Mouse (Mus musculus): ENCODE measurements around the gene B4galnt1. TPM values are rescaled to one million over a fixed set of nuclear protein-coding genes. Genes with fewer than 3 reads are reported as not detected.

B4galnt1 gene
- total RNA-seq, 4 experiments from 2014 or later, result 8.8 to 13.4 (median 11.1) TPM

GRCm38 (mm10) chr10:127211414-127211854, 46.4 kb downstream of the B4galnt1 start, which contains the start of gene Pip4k2c:
TSS of gene Pip4k2c (minus strand) at chr10:127211585.
- DNase-seq, result peak; percentile 89

- no peak for DNase-seq
These were observed 48.2 kb downstream of the B4galnt1 start for GRCm38 (mm10) chr10:127213272-127213671.

- DNase-seq, result no peak
These were observed 48.8 kb downstream of the B4galnt1 start for GRCm38 (mm10) chr10:127213704-127214421.

GRCm38 (mm10) chr10:127214422-127214803, 49.4 kb downstream of the B4galnt1 start:
- DNase-seq, result no peak

- DNase-seq, result no peak
These were observed 51.4 kb downstream of the B4galnt1 start for GRCm38 (mm10) chr10:127216456-127216855.

- no peak for DNase-seq
These were observed 52.2 kb downstream of the B4galnt1 start for GRCm38 (mm10) chr10:127217177-127217576.

- DNase-seq, result no peak
These were observed 53.3 kb downstream of the B4galnt1 start for GRCm38 (mm10) chr10:127218339-127218738.

Other genes with a start within 250 kb of the B4galnt1 start
- gene Ctdsp2, start 186.5 kb upstream of the B4galnt1 start, total RNA-seq (2022), result 100 to 1,000 TPM; 140 to 170 (median 157) TPM
- 1 to 10 TPM; 1.6 to 2.4 (median 2.0) TPM for gene Avil, start 164.5 kb upstream of the B4galnt1 start, total RNA-seq (2022)
- 10 to 100 TPM; 67.1 to 71.5 (median 68.1) TPM for gene Tsfm, start 134.4 kb upstream of the B4galnt1 start, total RNA-seq (2022)
- 10 to 100 TPM; 19.3 to 33.1 (median 26.4) TPM for gene Mettl1, start 123.8 kb upstream of the B4galnt1 start, total RNA-seq (2022)
- gene Eef1akmt3, start 123.7 kb upstream of the B4galnt1 start, total RNA-seq (2022), result under 1 TPM; 0.12 to 0.66 (median 0.37) TPM
- gene Cyp27b1, start 117.0 kb upstream of the B4galnt1 start, total RNA-seq (2022), result under 1 TPM; 0.41 to 0.83 (median 0.53) TPM
- gene March9, start 105.0 kb upstream of the B4galnt1 start, total RNA-seq (2022), result 10 to 100 TPM in 2 of 4 experiments, 1 to 10 TPM in 2; 8.9 to 11.3 (median 10.3) TPM
- 100 to 1,000 TPM; 197 to 246 (median 230) TPM for gene Cdk4, start 101.7 kb upstream of the B4galnt1 start, total RNA-seq (2022)
- gene Tspan31, start 95.0 kb upstream of the B4galnt1 start, total RNA-seq (2022), result 100 to 1,000 TPM; 120 to 138 (median 128) TPM
- gene Agap2, start 89.9 kb upstream of the B4galnt1 start, total RNA-seq (2022), result 1 to 10 TPM; 3.0 to 7.5 (median 5.5) TPM
- 100 to 1,000 TPM; 139 to 153 (median 150) TPM for gene Os9, start 44.1 kb upstream of the B4galnt1 start, total RNA-seq (2022)
- gene Slc26a10, start 15.4 kb downstream of the B4galnt1 start, total RNA-seq (2022), result 1 to 10 TPM in 1 of 4 experiments, under 1 TPM in 3; 0.21 to 2.3 (median 0.48) TPM
- gene Arhgef25, start 24.9 kb downstream of the B4galnt1 start, total RNA-seq (2022), result 10 to 100 TPM; 24.8 to 52.1 (median 37.9) TPM
- 100 to 1,000 TPM in 2 of 4 experiments, 10 to 100 TPM in 2; 61.1 to 158 (median 116) TPM for gene Dtx3, start 30.5 kb downstream of the B4galnt1 start, total RNA-seq (2022)
- 10 to 100 TPM; 53.2 to 59.6 (median 57.1) TPM for gene Pip4k2c, start 46.4 kb downstream of the B4galnt1 start, total RNA-seq (2022)
- 10 to 100 TPM in 3 of 4 experiments, 1 to 10 TPM in 1; 6.8 to 18.6 (median 14.5) TPM for gene Kif5a, start 98.1 kb downstream of the B4galnt1 start, total RNA-seq (2022)
- gene Dctn2, start 101.1 kb downstream of the B4galnt1 start, total RNA-seq (2022), result 100 to 1,000 TPM; 175 to 202 (median 198) TPM
- gene Mbd6, start 123.8 kb downstream of the B4galnt1 start, total RNA-seq (2022), result 10 to 100 TPM; 43.1 to 84.1 (median 62.3) TPM
- gene Mars, start 146.6 kb downstream of the B4galnt1 start, total RNA-seq (2022), result 100 to 1,000 TPM in 1 of 4 experiments, 10 to 100 TPM in 3; 79.7 to 107 (median 92.0) TPM
- 1 to 10 TPM; 2.2 to 5.0 (median 3.6) TPM for gene Arhgap9, start 156.7 kb downstream of the B4galnt1 start, total RNA-seq (2022)
- gene Gli1, start 176.7 kb downstream of the B4galnt1 start, total RNA-seq (2022), result 1 to 10 TPM; 4.4 to 6.4 (median 5.2) TPM
- gene Inhbe, start 189.2 kb downstream of the B4galnt1 start, total RNA-seq (2022), result under 1 TPM in 1 of 4 experiments, not detected in 3; 0.11 TPM
- gene Inhbc, start 205.2 kb downstream of the B4galnt1 start, total RNA-seq (2022), result not detected
- gene R3hdm2, start 215.1 kb downstream of the B4galnt1 start, total RNA-seq (2022), result 100 to 1,000 TPM; 116 to 158 (median 131) TPM